Mouse (Mus musculus) heart, adult 2 months (tissue): Measurements from ENCODE around the gene Slc6a8.

Experiments used
- CTCF ChIP-seq: fragments of 200-600 bp; IDR thresholded peaks from 2 replicates; pipeline ENCODE4 v1.8.1; 2022; ENCODE audit warnings: antibody characterized with exemption, mild to moderate bottlenecking, moderate library complexity
- EP300 ChIP-seq: fragments of 200-500 bp; IDR thresholded peaks from 2 replicates; pipeline ENCODE4 v1.6.1; 2011; ENCODE audit warnings: low read depth, low read length, control low read depth; ENCODE audit not compliant: insufficient read depth
- POLR2A ChIP-seq: fragments of 200-500 bp; IDR thresholded peaks from 2 replicates; pipeline ENCODE4 v1.6.1; 2011; ENCODE audit warnings: mild to moderate bottlenecking, low read depth, low read length, control low read depth; ENCODE audit not compliant: insufficient read depth

DNA sequence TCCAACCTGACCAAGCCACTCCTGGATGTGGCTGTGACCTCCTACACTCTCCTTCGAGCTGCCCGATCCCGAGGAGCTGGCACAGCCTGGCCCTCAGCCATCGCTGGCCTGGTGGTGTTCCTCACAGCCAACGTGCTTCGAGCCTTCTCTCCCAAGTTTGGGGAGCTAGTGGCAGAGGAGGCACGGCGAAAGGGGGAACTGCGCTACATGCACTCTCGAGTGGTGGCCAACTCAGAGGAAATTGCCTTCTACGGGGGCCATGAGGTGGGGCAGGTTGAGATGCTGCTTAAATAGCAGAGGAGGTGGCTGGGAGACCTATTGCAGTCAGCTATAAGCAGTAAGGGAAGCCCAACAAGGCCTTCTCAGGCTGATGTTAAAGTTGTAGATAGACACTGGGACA is 44.7 kb downstream of the Slc6a8 start:
- TF ChIP-seq POLR2A (no peak), CTCF (no peak), EP300 (no peak)
